Mouse (Mus musculus): Measurements from ENCODE around the gene Klhl33.

DNA sequence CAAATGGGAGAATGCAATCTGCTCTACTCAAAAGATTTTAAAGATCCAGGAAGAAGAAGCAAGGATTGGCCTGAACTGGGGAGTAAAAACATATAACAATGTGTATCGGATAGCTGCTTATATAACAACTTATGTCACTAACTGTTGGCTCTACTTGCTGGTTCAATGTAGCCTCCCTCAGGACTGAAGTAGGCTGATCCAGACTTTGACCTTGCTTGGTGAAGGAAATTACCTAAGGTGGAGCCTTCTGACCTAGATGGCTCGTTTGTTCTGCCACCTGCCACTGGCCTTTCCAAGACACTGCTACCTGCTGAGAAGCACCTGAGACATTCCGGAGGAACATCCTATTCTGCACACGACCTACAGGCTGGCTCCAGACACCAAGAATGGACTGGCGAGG, 41.5 kb downstream of the Klhl33 start:
- TF ChIP-seq CTCF (IDR thresholded peaks at IDR 0.05; ENCODE audit: control insufficient read depth, insufficient read depth, insufficient replicate concordance, low read depth, low read length): no peak
- no peak for TF ChIP-seq POLR2A (IDR thresholded peaks at IDR 0.05; ENCODE audit: control insufficient read depth, low read depth, low read length)
